Mouse (Mus musculus) embryonic facial prominence, embryonic 11.5 days (tissue): ENCODE measurements around the gene Lmx1b. TPM values are rescaled to one million over a fixed set of nuclear protein-coding genes. Genes with fewer than 3 reads are reported as not detected.

Experiments used
- ATAC-seq: fragments of 200-750 bp; cut with Nextera tagmentation; replicated peaks from 2 replicates; pipeline ENCODE4 v1.8.0; 2017; ENCODE audit warnings: low read depth; ENCODE audit not compliant: insufficient number of reproducible peaks, low FRiP score, low TSS enrichment
- DNase-seq: peaks from one replicate; pipeline ENCODE4 v3.0.0-alpha.2; 2015; ENCODE audit warnings: low spot score
- H3K27ac ChIP-seq: fragments of 300-500 bp; sonication (generic); replicated peaks from 2 replicates; pipeline ENCODE4 v1.5.1; 2014; ENCODE audit warnings: mild to moderate bottlenecking, low read depth, low read length, control low read depth
- H3K27me3 ChIP-seq: fragments of 300-500 bp; sonication (generic); 2 replicates; pipeline ENCODE4 v1.6.1; 2014; ENCODE audit warnings: mild to moderate bottlenecking, low read length, moderate library complexity, mixed read lengths; ENCODE audit not compliant: control insufficient read depth, insufficient read depth
- H3K36me3 ChIP-seq: fragments of 300-500 bp; sonication (generic); replicated peaks from 2 replicates; pipeline ENCODE4 v1.6.1; 2014; ENCODE audit warnings: low read depth, mild to moderate bottlenecking, low read length, moderate library complexity, mixed read lengths; ENCODE audit not compliant: control insufficient read depth, insufficient read depth
- H3K4me1 ChIP-seq: fragments of 300-500 bp; sonication (generic); 2 replicates; pipeline ENCODE4 v1.6.1; 2014; ENCODE audit warnings: low read length, mixed read lengths; ENCODE audit not compliant: control insufficient read depth, insufficient read depth
- H3K4me2 ChIP-seq: fragments of 300-500 bp; sonication (generic); 2 replicates; pipeline ENCODE4 v1.6.1; 2014; ENCODE audit warnings: low read depth, mild to moderate bottlenecking, control low read depth, low read length, moderate library complexity
- H3K4me3 ChIP-seq: fragments of 300-500 bp; sonication (generic); 2 replicates; pipeline ENCODE4 v1.5.1; 2014; ENCODE audit warnings: low read depth, low read length, control low read depth
- H3K9ac ChIP-seq: fragments of 300-500 bp; sonication (generic); replicated peaks from 2 replicates; pipeline ENCODE4 v1.6.1; 2014; ENCODE audit warnings: mild to moderate bottlenecking, control low read depth, low read length
- H3K9me3 ChIP-seq: fragments of 300-500 bp; sonication (generic); replicated peaks from 2 replicates; pipeline ENCODE4 v1.6.1; 2016; ENCODE audit warnings: mild to moderate bottlenecking, low read length, inconsistent platforms, mixed read lengths; ENCODE audit not compliant: control insufficient read depth
- WGBS: fragments of 180-500 bp; shearing (Covaris S2); extraction: QIAGEN DNeasy Blood & Tissue Kit; methylation state at CpG from one replicate; pipeline ENCODE4 v1.1.7; 2014; 5-methylcytosine and 5-hydroxymethylcytosine counted together
- polyA plus RNA-seq: library from polyadenylated mRNA; unstranded; fragments of >200 nt; fragmentation: Nextera tagmentation; extraction: Ambion mirVana; gene quantifications from 2 replicates; pipeline ENCODE4 v1.2.1, GENCODE M21; 2014

The Lmx1b gene
- polyA plus RNA-seq, 1 experiment from 2014 or later: 1.2 TPM

DNA sequence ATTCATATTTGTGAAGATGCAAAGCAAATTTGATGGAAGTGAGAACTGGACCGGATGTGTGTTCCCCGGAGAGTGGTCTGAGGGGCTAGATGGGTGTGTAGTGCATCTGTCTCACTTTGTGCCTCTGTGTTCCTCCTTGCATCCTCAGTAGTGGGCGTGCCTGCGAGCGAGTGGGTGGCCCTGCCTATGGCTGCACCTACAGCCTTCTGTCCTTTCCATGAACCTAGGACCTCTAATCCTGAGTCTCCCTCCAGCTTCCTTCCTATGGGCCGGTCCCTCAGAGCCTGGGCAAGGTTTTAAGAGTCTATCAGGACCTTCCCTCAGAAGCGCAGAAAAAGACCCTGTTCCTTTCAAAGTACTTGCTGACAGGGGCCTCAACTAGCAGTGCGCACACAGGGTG, 124.9 kb downstream of the Lmx1b start:
- DNase-seq (no peak), ATAC-seq (no peak)
- H3K4me1 ChIP-seq: no peaks in the 10 kb centered on the region
- H3K27ac ChIP-seq: no peak overlapping the region
- no peak overlapping the region for H3K9ac ChIP-seq
- no peak overlapping the region for H3K4me3 ChIP-seq
- no peak overlapping the region for H3K4me2 ChIP-seq
- H3K36me3 ChIP-seq: no peaks in the 10 kb centered on the region
- H3K9me3 ChIP-seq: no peaks in the 10 kb centered on the region
- WGBS: 84% methylated on average over 8 of the region's 8 CpGs
- H3K27me3 ChIP-seq: no peaks in the 10 kb centered on the region

Other genes starting within 250 kb of the Lmx1b start
- gene Zbtb34, start 209.2 kb downstream of the Lmx1b start, polyA plus RNA-seq: 7.2 and 7.6 TPM in 2 replicates
- 23.7 and 25.5 TPM in 2 replicates for gene Zbtb43, start 172.0 kb downstream of the Lmx1b start, polyA plus RNA-seq
- gene Mvb12b, start 247.4 kb upstream of the Lmx1b start, polyA plus RNA-seq: 23.3 and 25.6 TPM in 2 replicates